Mouse (Mus musculus) kidney, postnatal 25 days (tissue): ENCODE measurements around the gene Tmprss11c.
A peak's percentile ranks its signal among the peaks of the same experiment; 100 is the strongest.
"Not testable (repeated sequence)": the region's sequence is repeated elsewhere in the genome, so short reads cannot be mapped to it uniquely, and the experiment has no call there.

Source experiments
- DNase-seq, 2 experiments: peaks; one replicate each; pipeline ENCODE4 v3.0.0; 2021; ENCODE audit warnings: mixed read lengths in 2 of 2

Tmprss11c gene

DNA sequence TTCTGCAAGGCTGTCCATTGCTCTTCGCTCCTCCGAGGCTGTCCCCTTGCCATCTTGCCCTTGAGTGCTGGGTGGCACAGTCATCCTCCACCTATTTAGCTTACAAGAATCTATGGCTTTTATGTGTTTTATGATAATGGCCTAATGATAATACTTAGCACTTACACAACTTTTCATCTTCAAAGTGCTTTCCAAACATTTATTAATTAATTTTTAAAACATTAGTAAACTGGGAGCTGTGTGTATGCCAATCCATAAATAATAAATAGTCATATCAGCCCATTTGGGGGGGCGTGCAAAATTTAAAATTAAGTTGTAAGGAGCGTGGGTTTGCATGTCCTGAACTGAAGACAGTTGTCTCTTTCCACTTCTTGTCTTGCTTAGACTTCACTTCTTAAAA is at the start of gene Tmprss11c:
Gene Tmprss11c, minus strand, starts transcription at position 101 of the 400 bp plus-strand sequence.
- no peak for DNase-seq

DNA sequence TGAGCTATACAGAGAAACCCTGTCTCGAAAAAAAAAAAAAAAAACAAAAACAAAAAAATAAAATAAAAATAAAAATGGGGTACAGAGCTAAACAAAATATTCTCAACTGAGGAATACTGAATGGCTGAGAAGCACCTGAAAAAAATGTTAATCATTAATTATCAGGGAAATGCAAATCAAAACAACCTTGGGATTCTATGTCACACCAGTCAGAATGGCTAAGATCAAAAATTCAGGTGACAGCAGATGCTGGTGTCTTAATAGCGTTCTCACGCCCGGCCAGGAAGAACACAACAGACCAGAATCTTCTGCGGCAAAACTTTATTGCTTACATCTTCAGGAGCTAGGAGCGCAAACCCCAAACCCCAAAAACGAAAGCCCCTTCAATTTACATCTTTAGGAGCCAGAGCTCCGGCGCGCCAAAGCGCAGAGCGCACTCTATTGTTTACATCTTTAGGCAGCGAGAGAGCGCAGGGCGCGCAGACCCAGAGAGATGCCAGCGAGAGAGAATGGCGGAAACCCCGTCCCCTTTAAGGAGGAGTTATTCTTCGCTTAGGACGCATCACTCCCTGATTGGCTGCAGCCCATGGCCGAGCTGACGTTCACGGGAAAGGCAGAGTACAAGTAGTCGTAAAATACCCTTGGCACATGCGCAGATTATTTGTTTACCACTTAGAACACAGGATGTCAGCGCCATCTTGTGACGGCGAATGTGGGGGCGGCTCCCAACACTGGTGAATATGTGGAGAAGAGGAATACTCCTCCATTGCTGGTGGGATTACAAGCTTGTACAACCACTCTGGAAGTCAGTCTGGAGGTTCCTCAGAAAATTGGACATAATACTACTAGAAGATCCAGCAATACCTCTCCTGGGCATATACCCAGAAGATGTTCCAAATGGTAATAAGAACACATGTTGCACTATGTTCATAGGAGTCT is 29.2 kb upstream of the Tmprss11c start:
- not testable (repeated sequence) for DNase-seq

DNA sequence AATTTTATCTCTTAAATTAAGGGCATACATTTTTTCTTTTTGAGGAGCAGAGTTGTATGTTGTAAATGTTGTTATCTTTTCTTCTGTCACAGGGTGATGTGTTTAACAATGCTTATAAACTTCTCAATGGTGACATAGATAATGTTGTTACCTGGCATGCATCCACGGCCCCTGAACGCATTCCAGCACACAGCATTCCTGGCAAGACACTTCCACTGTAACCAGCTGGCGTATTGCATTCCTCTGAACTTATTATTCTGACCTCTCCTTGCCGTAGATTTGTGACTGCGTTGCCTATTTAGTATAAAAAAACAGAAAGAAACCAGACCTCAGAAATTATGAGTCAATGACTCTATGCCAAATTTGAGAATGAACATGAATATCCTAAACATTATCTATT is 17.0 kb upstream of the Tmprss11c start:
- DNase-seq = no peak

DNA sequence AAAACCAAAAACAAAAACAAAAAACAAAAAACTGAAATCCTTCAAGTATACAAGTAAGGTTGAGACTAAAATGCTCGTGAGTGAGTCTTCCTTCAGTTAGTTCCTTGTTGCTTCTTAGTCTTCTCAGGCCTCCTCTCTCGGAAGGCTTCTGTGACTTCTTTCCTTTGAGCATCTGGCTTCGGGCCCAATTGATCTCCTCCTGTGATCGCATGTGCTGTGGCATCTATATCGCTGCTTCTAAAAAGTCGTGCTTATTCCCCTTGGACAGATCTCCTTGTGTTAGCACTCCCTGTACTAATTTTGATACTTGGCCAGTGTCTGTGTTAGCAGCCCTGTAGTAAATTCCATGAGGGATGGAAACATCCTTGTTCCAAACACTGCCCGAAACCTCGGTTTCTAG is 14.8 kb upstream of the Tmprss11c start:
- DNase-seq = no peak

DNA sequence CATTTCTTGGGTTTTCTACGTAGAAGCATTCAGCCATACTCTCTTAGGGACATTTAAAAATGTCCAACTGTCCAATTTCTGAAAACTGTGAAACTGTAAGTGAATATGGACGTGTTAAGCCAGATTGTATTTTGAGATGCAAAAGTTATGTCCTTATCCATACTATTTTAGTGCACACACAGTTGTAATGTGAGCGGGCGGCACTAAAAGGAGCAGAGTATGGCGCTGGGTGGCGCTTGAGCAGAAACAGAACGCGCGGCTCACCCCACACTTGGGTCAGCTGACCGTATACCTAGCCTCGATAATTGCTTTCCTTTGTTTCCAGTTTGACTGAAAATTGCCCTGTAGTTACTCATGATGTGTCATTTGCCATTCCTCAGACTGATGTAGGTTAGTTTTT is 42.5 kb downstream of the Tmprss11c start:
- DNase-seq = no peak

DNA sequence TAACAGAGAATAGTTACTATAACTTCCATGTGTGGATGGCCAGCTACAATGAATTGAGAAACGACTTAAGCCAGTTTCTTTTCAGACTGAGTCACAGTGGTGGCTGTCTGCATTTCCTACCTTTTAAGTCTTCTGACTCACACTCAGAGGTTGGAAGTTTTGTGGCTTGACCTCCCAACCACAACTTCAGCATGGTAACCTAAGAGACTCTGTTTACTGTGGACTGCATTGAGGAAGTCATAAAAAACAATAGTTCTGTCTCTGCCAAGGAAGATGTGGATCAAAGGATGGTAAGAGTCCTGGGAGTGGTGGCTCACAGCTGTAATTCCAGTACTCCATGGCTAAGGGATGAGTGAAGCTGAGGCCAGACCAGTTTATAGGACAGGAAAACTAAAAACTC is 44.2 kb downstream of the Tmprss11c start:
- DNase-seq = no peak

DNA sequence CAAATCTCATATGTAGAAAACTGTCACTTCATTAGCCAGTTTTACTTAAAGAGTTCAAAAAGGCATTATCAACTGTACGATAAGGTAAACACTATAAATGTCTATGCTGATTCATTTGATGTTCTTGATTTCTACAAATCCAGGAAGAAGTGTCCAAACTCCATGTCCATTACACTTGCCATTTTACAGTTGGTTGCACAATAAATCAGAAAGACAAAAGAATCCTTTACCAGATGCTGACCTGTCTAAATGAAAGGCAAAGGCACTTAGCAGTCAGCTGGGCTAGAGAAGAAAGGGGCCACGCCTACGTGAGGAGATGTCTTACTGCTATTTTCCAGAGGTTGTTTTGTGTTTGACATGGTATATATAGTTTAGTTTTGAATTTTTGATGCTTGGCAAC is 44.8 kb downstream of the Tmprss11c start:
- no peak for DNase-seq

DNA sequence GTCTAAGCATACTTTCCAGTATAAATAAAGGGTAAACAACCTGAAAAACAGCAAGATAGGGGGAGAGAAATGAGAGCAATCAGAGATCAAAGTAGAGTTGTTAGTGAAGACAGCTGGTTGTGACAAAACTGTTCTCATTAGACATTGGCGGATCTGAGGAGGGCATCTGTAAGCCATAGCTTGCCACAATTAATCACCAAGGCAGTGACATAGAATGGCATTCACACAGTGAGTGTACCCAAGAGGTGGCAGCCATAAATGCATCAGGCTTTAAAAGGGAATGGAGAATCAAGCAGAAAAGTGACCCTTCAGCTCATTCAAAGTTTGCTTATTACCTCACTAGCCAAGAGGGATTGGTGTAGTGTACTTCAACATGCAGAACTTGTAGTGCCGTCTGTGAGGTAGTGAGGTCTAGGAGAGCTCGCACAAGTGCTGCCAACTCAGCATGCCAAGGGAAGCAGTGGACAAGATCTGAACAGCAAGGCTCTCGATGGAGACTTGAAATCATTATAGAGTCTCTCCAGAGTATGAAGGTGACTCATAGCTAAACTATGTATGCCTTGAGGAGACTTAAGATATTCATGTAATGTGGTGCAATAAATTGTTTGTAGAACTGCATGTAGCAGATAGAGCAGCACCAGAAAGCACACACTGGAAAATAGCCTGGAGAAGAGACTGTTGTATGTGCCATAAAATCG is 61.8 kb downstream of the Tmprss11c start:
- no peak for DNase-seq

DNA sequence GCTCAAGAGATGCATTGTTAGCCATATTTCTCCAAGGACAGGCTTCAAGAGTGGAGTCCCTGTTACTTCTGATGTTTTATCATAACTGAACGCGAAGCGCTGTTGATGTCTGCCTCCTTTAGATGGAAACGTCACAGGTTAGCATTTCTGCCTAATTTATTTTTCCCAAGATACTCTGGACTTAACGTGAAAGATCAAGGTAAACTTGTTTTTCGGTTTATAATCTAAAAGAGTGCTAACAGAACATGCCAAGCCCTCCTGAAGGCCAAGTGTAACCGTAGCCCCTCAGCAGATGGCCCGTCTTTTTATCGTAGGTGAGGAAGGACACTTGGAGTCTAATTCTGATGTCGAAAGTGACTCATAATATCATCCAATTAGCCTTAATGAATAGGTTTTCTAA is 91.3 kb downstream of the Tmprss11c start, which contains the start of gene Gnrhr:
Gene Gnrhr, minus strand, starts transcription at position 101 of the 400 bp plus-strand sequence.
- DNase-seq = no peak

DNA sequence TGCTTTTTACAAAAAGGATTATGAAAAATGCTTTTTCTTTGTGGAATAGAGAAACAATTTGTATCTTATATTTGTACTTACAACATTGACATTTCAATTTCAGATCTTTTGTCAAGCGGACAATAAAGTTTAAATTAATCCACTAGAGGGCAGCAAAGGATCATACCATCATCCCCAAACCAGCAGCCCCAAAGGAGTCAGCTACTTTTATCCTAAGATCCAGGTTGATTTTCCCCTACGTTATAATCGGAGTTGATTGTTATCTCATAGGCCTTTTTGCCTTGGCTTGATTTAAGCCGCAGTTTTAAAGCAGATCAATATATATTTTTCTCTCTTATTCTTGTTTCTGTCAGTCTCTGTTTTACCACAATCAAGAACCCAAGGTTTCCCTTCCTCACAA is 97.8 kb downstream of the Tmprss11c start:
- DNase-seq = no peak

DNA sequence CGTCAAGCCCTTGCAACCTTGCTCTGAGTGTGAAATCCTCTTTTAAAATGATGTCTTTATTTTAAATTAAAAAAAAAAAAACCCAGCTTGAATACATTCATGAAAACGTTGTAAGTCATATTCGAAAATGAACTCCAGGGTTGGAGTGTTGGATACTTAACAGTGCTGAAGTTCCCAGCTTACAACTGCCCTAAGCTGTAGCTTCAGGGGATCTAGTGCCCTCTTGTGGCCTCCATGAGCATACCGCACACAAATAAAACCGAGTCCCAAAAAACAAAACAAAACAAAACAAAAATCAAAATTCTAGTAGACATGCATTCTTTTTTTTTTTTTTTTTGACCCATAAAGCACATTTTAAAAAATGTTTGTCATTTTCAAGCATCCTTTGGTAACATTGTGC is 98.3 kb downstream of the Tmprss11c start:
- peak in 1 of 2 experiments; percentile 42 for DNase-seq

DNA sequence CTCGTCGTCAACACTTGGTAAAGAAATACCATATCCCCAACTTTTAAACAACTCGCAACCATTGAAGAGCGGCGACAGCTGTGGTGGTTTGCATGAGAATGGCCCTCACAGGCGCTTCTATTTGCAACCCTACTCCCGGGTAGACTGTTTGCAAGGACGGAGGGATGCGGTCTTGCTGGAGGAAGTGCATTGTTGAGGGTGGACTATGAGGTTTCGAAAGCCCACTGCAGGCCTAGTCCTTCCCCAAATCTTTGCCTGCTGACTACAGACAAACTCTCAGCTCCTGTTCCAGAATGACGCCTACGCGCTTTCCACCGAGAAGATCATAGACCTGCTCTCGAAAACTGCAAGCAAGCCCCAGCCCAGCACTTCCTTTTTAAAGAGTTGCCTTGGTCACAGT is 98.8 kb downstream of the Tmprss11c start:
- DNase-seq = no peak

DNA sequence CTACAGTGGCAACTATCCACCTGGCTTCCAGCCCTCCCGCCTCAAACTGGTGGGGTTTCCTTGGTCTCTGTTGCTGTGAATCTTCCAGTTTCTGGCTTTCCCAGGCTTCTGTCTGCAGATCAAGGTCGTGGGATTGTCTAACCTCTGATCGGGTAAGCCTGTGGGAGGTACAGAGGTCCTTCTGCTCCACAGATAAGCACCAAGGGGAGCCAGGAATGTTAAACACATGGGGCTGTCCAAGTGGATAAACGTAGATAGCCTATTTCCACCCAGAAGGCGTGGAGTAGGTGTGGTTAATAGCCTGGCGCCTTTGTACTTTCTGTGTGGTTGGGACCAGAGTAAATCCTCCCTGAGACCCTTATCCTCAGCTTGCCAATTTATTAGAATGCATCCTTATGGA is 101.7 kb downstream of the Tmprss11c start:
- no peak for DNase-seq
